Mouse (Mus musculus) heart, postnatal 0 days (tissue): ENCODE data around the gene Yes1.
"Not testable (repeated sequence)": the region's sequence is repeated elsewhere in the genome, so short reads cannot be mapped to it uniquely, and the experiment has no call there.

Source experiments
- CTCF ChIP-seq: IDR thresholded peaks from 2 replicates; pipeline ENCODE4 v1.5.1; 2016; ENCODE audit warnings: antibody characterized with exemption, control low read depth, low read depth
- EP300 ChIP-seq: IDR thresholded peaks from 2 replicates; pipeline ENCODE4 v1.6.1; 2016; ENCODE audit warnings: antibody characterized with exemption, low read depth

GRCm38 (mm10) chr5:32616489-32616888 is 5.5 kb downstream of the Yes1 start:
- TF ChIP-seq CTCF, EP300: not testable (repeated sequence)
